Mouse (Mus musculus): ENCODE results near the gene Smc1a.
A peak's percentile ranks its signal among the peaks of the same experiment; 100 is the strongest.

The Smc1a gene

GRCm38 (mm10) chrX:152016151-152017145, at the start of gene Smc1a, which contains the start of gene Ribc1:
Smc1a (plus strand) TSS chrX:152016428.
Ribc1 (minus strand) TSS chrX:152016295.
- peak; percentile 90 for DNase-seq (ENCODE audit: low spot score)

GRCm38 (mm10) chrX:151999006-151999710, 17.1 kb upstream of the Smc1a start:
- no peak for DNase-seq (ENCODE audit: low spot score)

- no peak for DNase-seq (ENCODE audit: low spot score)
These were observed 15.0 kb upstream of the Smc1a start for GRCm38 (mm10) chrX:152001182-152001684.

GRCm38 (mm10) chrX:152001737-152002710, 14.2 kb upstream of the Smc1a start, which contains the start of gene Hsd17b10:
Hsd17b10 (plus strand) TSS chrX:152001845.
- DNase-seq (ENCODE audit: low spot score) = peak; percentile 47

- DNase-seq (ENCODE audit: low spot score) = no peak
These were observed 13.4 kb upstream of the Smc1a start for GRCm38 (mm10) chrX:152002865-152003264.

GRCm38 (mm10) chrX:152007863-152008262, 8.4 kb upstream of the Smc1a start:
- DNase-seq (ENCODE audit: low spot score) = no peak

GRCm38 (mm10) chrX:152015752-152016150, 477 bp upstream of the Smc1a start:
- no peak for DNase-seq (ENCODE audit: low spot score)

- DNase-seq (ENCODE audit: low spot score) = no peak
These were observed 958 bp downstream of the Smc1a start for GRCm38 (mm10) chrX:152017186-152017585.

GRCm38 (mm10) chrX:152019294-152019693, 3.1 kb downstream of the Smc1a start:
- DNase-seq (ENCODE audit: low spot score) = no peak

GRCm38 (mm10) chrX:152039865-152040264, 23.6 kb downstream of the Smc1a start:
- no peak for DNase-seq (ENCODE audit: low spot score)

GRCm38 (mm10) chrX:152047230-152047629, 31.0 kb downstream of the Smc1a start:
- no peak for DNase-seq (ENCODE audit: low spot score)

- DNase-seq (ENCODE audit: low spot score) = no peak
These were observed 36.3 kb downstream of the Smc1a start for GRCm38 (mm10) chrX:152052546-152052945.

GRCm38 (mm10) chrX:152054094-152054493, 37.9 kb downstream of the Smc1a start:
- DNase-seq (ENCODE audit: low spot score) = no peak

- DNase-seq (ENCODE audit: low spot score) = no peak
These were observed 49.4 kb downstream of the Smc1a start for GRCm38 (mm10) chrX:152065674-152066073.

GRCm38 (mm10) chrX:152067789-152068188, 51.6 kb downstream of the Smc1a start:
- DNase-seq (ENCODE audit: low spot score) = no peak

- peak; percentile 51 for DNase-seq (ENCODE audit: low spot score)
These were observed 73.8 kb downstream of the Smc1a start for GRCm38 (mm10) chrX:152089832-152090614.

- no peak for DNase-seq (ENCODE audit: low spot score)
These were observed 81.3 kb downstream of the Smc1a start for GRCm38 (mm10) chrX:152097572-152097971.

Measured in layer of hippocampus, adult 9-10 months (tissue).